Mouse (Mus musculus): ENCODE results near the gene Hamp. TPM values are rescaled to one million over a fixed set of nuclear protein-coding genes. Genes with fewer than 3 reads are reported as not detected.
A peak's percentile ranks its signal among the peaks of the same experiment; 100 is the strongest.

The Hamp gene
- polyA plus RNA-seq, 1 experiment = not detected

DNA sequence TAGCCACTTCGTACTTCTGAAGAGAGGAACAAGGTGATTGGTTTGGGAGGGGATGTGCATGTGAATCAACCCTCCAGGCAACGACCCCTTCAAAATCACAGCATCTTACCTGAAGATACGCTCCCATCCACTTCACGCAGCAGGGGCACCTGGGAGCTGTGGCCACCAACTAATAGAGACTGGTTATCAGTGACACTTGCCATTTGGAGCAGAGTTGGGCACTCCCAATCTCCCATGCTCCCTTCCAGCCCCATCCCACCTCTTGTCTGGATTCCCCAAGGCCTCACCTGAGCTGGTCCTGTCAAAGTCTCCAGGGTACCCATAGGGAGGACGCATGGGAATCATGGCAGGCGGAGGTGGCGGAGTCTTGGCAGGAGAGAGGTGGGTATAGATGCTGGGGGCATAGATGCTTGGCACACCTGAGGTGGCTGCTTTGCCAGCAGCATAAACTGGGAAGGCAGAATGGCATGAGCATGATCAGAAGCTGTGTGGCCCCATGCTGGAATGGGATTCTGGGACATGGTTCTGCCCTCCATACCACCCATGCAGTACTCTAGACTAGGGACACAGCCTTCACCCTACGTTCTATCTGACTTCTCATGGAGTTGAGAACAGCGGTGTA, 15.1 kb upstream of the Hamp start:
- no peaks in the 10 kb centered on the region for H3K27me3 ChIP-seq (ENCODE audit: control insufficient read depth, insufficient read depth, low read length, poor library complexity, severe bottlenecking)
- H3K4me1 ChIP-seq (ENCODE audit: control insufficient read depth, insufficient read depth, low read length) = peaks cover 9% of the 10 kb centered on the region
- peaks cover 24% of the 10 kb centered on the region for H3K36me3 ChIP-seq (ENCODE audit: control insufficient read depth, insufficient read depth, low read length, poor library complexity, severe bottlenecking)
- no peaks in the 10 kb centered on the region for H3K9me3 ChIP-seq (replicated peaks; ENCODE audit: control insufficient read depth, insufficient read depth, low read length, poor library complexity, severe bottlenecking)
- no peak overlapping the region for H3K27ac ChIP-seq (ENCODE audit: insufficient read depth, low read length)
- H3K4me3 ChIP-seq (ENCODE audit: low read depth, low read length) = no peak overlapping the region
- H3K9ac ChIP-seq (ENCODE audit: low read depth, poor library complexity, severe bottlenecking) = no peak overlapping the region
- TF ChIP-seq EP300 (IDR thresholded peaks at IDR 0.05; ENCODE audit: insufficient read depth, low read depth, low read length) (no peak), POLR2A (IDR thresholded peaks at IDR 0.05; ENCODE audit: insufficient read depth, low read length) (no peak), CTCF (IDR thresholded peaks at IDR 0.05; ENCODE audit: low read depth, low read length) (no peak)

DNA sequence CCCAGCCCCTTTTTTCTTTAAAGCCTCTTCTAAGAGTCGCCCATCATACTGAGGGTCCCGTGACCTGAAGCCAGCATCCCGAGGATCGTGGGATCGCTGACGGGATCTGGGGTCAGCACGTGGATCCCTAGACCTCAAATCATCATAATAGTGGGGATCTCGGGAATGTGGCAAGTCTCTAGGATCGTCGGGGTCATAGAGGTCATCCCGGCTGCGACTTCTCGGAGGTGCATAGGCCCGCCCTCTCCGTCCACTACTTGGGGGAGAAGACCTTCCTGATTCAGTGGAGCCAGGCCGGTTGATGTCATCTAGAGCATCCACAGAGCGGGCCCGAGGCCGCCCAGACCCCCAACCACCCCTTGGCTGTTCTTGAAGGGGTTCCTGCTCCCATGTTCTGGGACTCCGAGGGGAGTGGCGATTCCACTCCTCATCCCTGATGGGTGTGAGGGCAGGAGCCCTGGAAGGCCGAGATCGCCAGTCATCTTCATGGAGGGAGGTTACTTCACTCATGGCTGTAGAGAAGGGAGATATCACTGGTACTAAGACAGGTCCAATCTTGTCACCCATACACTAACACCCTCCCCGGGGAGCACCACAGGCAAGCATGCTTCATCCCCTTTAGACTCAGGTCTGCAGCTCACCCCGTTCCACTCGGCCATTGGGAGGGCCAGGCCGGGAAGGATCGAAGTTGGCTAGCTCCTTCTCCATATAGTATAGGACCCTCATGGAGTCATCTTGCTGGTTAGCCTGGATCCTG, 14.5 kb upstream of the Hamp start:
- H3K27ac ChIP-seq (ENCODE audit: insufficient read depth, low read length) = peak overlapping the region; percentile 89
- peaks cover 29% of the 10 kb centered on the region for H3K36me3 ChIP-seq (ENCODE audit: control insufficient read depth, insufficient read depth, low read length, poor library complexity, severe bottlenecking)
- peaks cover 9% of the 10 kb centered on the region for H3K4me1 ChIP-seq (ENCODE audit: control insufficient read depth, insufficient read depth, low read length)
- H3K4me3 ChIP-seq (ENCODE audit: low read depth, low read length) = peak overlapping the region; percentile 45
- TF ChIP-seq POLR2A (IDR thresholded peaks at IDR 0.05; ENCODE audit: insufficient read depth, low read length) (no peak), CTCF (IDR thresholded peaks at IDR 0.05; ENCODE audit: low read depth, low read length) (no peak), EP300 (IDR thresholded peaks at IDR 0.05; ENCODE audit: insufficient read depth, low read depth, low read length) (no peak)
- peak overlapping the region; percentile 99 for H3K9ac ChIP-seq (ENCODE audit: low read depth, poor library complexity, severe bottlenecking)
- no peaks in the 10 kb centered on the region for H3K9me3 ChIP-seq (replicated peaks; ENCODE audit: control insufficient read depth, insufficient read depth, low read length, poor library complexity, severe bottlenecking)
- H3K27me3 ChIP-seq (ENCODE audit: control insufficient read depth, insufficient read depth, low read length, poor library complexity, severe bottlenecking) = no peaks in the 10 kb centered on the region

DNA sequence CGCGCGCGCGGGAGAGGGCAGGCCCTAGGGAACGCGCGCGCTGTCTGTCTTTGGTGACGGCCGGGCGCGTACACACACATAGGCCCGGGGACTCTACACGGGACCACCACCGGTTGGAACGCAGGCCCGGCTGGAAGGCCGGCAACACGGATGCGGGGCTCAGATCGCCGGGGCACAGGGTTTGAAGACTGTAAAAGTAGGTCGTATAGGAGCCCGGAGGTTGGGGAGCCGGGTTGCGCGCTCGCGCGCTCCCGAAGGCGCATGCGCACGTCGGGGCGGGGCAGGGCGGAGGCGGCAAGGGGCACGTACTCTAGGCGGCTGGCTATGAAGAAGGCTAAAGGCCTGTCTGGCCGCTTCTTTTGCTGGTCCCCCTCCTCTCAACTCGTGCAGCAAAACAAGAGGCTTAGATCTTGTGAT, 13.5 kb upstream of the Hamp start:
- Histone ChIP-seq H3K27me3 (ENCODE audit: control insufficient read depth, insufficient read depth, low read length, poor library complexity, severe bottlenecking) (no peaks in the 10 kb centered on the region), H3K36me3 (ENCODE audit: control insufficient read depth, insufficient read depth, low read length, poor library complexity, severe bottlenecking) (peaks cover 30% of the 10 kb centered on the region), H3K4me3 (ENCODE audit: low read depth, low read length) (peak overlapping the region; percentile 99), H3K4me1 (ENCODE audit: control insufficient read depth, insufficient read depth, low read length) (peaks cover 9% of the 10 kb centered on the region), H3K9ac (ENCODE audit: low read depth, poor library complexity, severe bottlenecking) (peak overlapping the region; percentile 99), H3K27ac (ENCODE audit: insufficient read depth, low read length) (peak overlapping the region; percentile 89), H3K9me3 (replicated peaks; ENCODE audit: control insufficient read depth, insufficient read depth, low read length, poor library complexity, severe bottlenecking) (no peaks in the 10 kb centered on the region)
- no peak for TF ChIP-seq CTCF (IDR thresholded peaks at IDR 0.05; ENCODE audit: low read depth, low read length)
- 0 out of 2 replicates have a peak, but pooled peaks have one; percentile 12 for TF ChIP-seq EP300 (IDR thresholded peaks at IDR 0.05; ENCODE audit: insufficient read depth, low read depth, low read length)
- peak; percentile 47 for TF ChIP-seq POLR2A (IDR thresholded peaks at IDR 0.05; ENCODE audit: insufficient read depth, low read length)

DNA sequence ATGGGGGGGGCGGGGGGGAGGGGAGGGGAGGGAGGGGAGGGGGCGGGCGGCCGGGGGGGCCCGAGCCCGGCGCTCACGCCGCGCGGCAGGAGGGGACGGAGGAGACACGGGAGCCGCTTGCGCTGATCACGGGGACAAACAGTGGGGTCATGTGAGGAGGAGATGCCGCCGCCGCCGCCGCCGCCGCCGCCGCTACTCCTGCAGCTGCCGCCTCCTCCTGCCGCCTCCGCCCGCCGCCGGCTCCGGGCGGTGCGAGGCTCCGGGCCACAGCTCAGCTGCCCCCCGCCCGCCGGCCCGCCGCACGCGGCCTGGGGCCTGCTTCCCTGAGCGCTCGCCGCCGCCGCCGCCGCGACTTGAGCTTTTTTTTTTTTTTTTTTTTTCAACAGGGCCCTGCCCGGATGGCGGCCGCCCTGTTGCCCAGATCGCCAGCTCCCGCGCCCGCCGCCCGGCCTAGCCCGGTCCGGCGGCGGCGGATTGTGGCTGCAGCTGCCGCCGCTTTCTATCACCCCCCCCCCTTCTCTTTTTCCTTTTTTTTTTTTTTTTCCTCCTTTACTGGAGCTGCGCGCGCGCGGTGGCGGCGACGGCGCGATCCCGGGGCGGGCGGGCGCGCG, 13.0 kb upstream of the Hamp start, which contains the start of gene Usf2:
Gene Usf2 (minus strand): TSS at position 48 of the 611 bp plus-strand sequence.
- H3K4me1 ChIP-seq (ENCODE audit: control insufficient read depth, insufficient read depth, low read length) = peaks cover 9% of the 10 kb centered on the region
- H3K4me3 ChIP-seq (ENCODE audit: low read depth, low read length) = peak within 1 kb of the TSS; percentile 99
- peak within 1 kb of the TSS; percentile 89 for H3K27ac ChIP-seq (ENCODE audit: insufficient read depth, low read length)
- peak within 1 kb of the TSS; percentile 99 for H3K9ac ChIP-seq (ENCODE audit: low read depth, poor library complexity, severe bottlenecking)
- H3K27me3 ChIP-seq (ENCODE audit: control insufficient read depth, insufficient read depth, low read length, poor library complexity, severe bottlenecking) = no peaks in the 10 kb centered on the region
- no peak for TF ChIP-seq EP300 (IDR thresholded peaks at IDR 0.05; ENCODE audit: insufficient read depth, low read depth, low read length)
- TF ChIP-seq CTCF (IDR thresholded peaks at IDR 0.05; ENCODE audit: low read depth, low read length) = no peak
- TF ChIP-seq POLR2A (IDR thresholded peaks at IDR 0.05; ENCODE audit: insufficient read depth, low read length) = no peak
- H3K9me3 ChIP-seq (replicated peaks; ENCODE audit: control insufficient read depth, insufficient read depth, low read length, poor library complexity, severe bottlenecking) = no peaks in the 10 kb centered on the region
- H3K36me3 ChIP-seq (ENCODE audit: control insufficient read depth, insufficient read depth, low read length, poor library complexity, severe bottlenecking) = peaks cover 26% of the 10 kb centered on the region

DNA sequence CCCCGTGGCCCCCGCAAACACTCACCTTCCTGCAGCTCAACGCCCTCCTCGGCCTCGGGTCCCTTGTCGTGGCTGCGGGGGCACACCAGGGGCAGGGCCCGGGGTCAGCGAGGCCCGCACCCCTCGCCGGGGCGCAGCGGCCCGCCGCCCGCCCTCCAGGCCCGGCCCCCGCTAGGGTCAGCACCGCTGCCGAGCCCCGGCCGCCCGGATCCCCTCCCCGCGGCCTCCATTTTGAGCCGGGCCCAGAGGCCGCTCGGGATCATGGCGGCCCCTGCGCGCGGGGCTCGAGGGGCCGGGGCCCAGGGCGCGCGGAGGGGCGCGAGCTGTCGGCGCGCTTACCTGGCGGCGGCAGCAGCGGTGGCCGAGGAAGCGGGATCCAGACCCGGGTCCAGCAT, 12.5 kb upstream of the Hamp start:
- Histone ChIP-seq H3K4me1 (ENCODE audit: control insufficient read depth, insufficient read depth, low read length) (peaks cover 9% of the 10 kb centered on the region), H3K27ac (ENCODE audit: insufficient read depth, low read length) (no peak overlapping the region), H3K36me3 (ENCODE audit: control insufficient read depth, insufficient read depth, low read length, poor library complexity, severe bottlenecking) (peaks cover 23% of the 10 kb centered on the region), H3K4me3 (ENCODE audit: low read depth, low read length) (peak overlapping the region; percentile 99), H3K9me3 (replicated peaks; ENCODE audit: control insufficient read depth, insufficient read depth, low read length, poor library complexity, severe bottlenecking) (no peaks in the 10 kb centered on the region), H3K9ac (ENCODE audit: low read depth, poor library complexity, severe bottlenecking) (peak overlapping the region; percentile 99), H3K27me3 (ENCODE audit: control insufficient read depth, insufficient read depth, low read length, poor library complexity, severe bottlenecking) (no peaks in the 10 kb centered on the region)
- no peak for TF ChIP-seq EP300 (IDR thresholded peaks at IDR 0.05; ENCODE audit: insufficient read depth, low read depth, low read length)
- no peak for TF ChIP-seq CTCF (IDR thresholded peaks at IDR 0.05; ENCODE audit: low read depth, low read length)
- TF ChIP-seq POLR2A (IDR thresholded peaks at IDR 0.05; ENCODE audit: insufficient read depth, low read length) = no peak
